Mouse (Mus musculus) midbrain, embryonic 12.5 days (tissue): ENCODE data around the gene Hoxb6. TPM values are rescaled to one million over a fixed set of nuclear protein-coding genes. Genes with fewer than 3 reads are reported as not detected.

Source experiments
- ATAC-seq: fragments of 200-750 bp; cut with Nextera tagmentation; 2 replicates; pipeline ENCODE4 v1.8.0; 2017; ENCODE audit warnings: low read depth, moderate TSS enrichment, moderate library complexity; ENCODE audit not compliant: low FRiP score
- H3K27ac ChIP-seq: fragments of 300-500 bp; sonication (generic); replicated peaks from 2 replicates; pipeline ENCODE4 v1.5.1; 2016; ENCODE audit warnings: mild to moderate bottlenecking
- H3K27me3 ChIP-seq: fragments of 300-500 bp; sonication (generic); 2 replicates; pipeline ENCODE4 v1.6.1; 2016; ENCODE audit warnings: mild to moderate bottlenecking
- H3K36me3 ChIP-seq: fragments of 300-500 bp; sonication (generic); 2 replicates; pipeline ENCODE4 v1.6.1; 2016
- H3K4me1 ChIP-seq: fragments of 300-500 bp; sonication (generic); 2 replicates; pipeline ENCODE4 v1.6.1; 2016
- H3K4me2 ChIP-seq: fragments of 300-500 bp; sonication (generic); replicated peaks from 2 replicates; pipeline ENCODE4 v1.6.1; 2016; ENCODE audit warnings: mild to moderate bottlenecking, moderate library complexity
- H3K4me3 ChIP-seq: fragments of 300-500 bp; sonication (generic); 2 replicates; pipeline ENCODE4 v1.5.1; 2016; ENCODE audit warnings: mild to moderate bottlenecking
- H3K9ac ChIP-seq: fragments of 300-500 bp; sonication (generic); replicated peaks from 2 replicates; pipeline ENCODE4 v1.6.1; 2016; ENCODE audit warnings: mild to moderate bottlenecking, moderate library complexity
- H3K9me3 ChIP-seq: fragments of 300-500 bp; sonication (generic); 2 replicates; pipeline ENCODE4 v1.6.1; 2016; ENCODE audit warnings: mild to moderate bottlenecking
- WGBS: fragments of 180-500 bp; shearing (Covaris S2); methylation state at CpG from one replicate; pipeline ENCODE4 v1.1.7; 2016; 5-methylcytosine and 5-hydroxymethylcytosine counted together
- polyA plus RNA-seq: library from polyadenylated mRNA; unstranded; fragments of >200 nt; fragmentation: Nextera tagmentation; extraction: Ambion mirVana; gene quantifications from 2 replicates; pipeline ENCODE4 v1.2.1, GENCODE M21; 2016

Hoxb6 gene
- polyA plus RNA-seq, 1 experiment from 2014 or later = not detected

GRCm38 (mm10) chr11:96342576-96342930 is 50.3 kb downstream of the Hoxb6 start:
- peaks cover 98% of the 10 kb centered on the region for H3K27me3 ChIP-seq

GRCm38 (mm10) chr11:96343206-96343745 is 51.0 kb downstream of the Hoxb6 start:
- Histone ChIP-seq H3K27me3 (peaks cover 97% of the 10 kb centered on the region), H3K9ac (no peak overlapping the region), H3K4me3 (no peak overlapping the region), H3K36me3 (no peaks in the 10 kb centered on the region), H3K27ac (no peak overlapping the region), H3K9me3 (no peaks in the 10 kb centered on the region), H3K4me2 (no peak overlapping the region), H3K4me1 (peaks cover 7% of the 10 kb centered on the region; the same call in 1 of the 2 replicates)
- 5% methylated on average over 2 of the region's 2 CpGs for WGBS
- no peak for ATAC-seq

More at GRCm38 (mm10) chr11:96342576-96342930, 50.3 kb downstream of the Hoxb6 start:
- H3K27ac ChIP-seq = no peak overlapping the region
- H3K4me3 ChIP-seq = no peak overlapping the region
- H3K9ac ChIP-seq = no peak overlapping the region
- peaks cover 7% of the 10 kb centered on the region; the same call in 1 of the 2 replicates for H3K4me1 ChIP-seq
- WGBS = 1% methylated on average over 4 of the region's 4 CpGs
- no peaks in the 10 kb centered on the region for H3K36me3 ChIP-seq
- H3K4me2 ChIP-seq = no peak overlapping the region
- ATAC-seq = no peak
- no peaks in the 10 kb centered on the region for H3K9me3 ChIP-seq

- no peak overlapping the region for H3K9ac ChIP-seq
- no peak overlapping the region for H3K4me2 ChIP-seq
- WGBS = under 1% methylated on average over 38 of the region's 40 CpGs
- peaks cover 7% of the 10 kb centered on the region; the same call in 1 of the 2 replicates for H3K4me1 ChIP-seq
- no peaks in the 10 kb centered on the region for H3K36me3 ChIP-seq
- no peak overlapping the region for H3K4me3 ChIP-seq
- H3K27ac ChIP-seq = no peak overlapping the region
- ATAC-seq = no peak
- peaks cover 97% of the 10 kb centered on the region for H3K27me3 ChIP-seq
- H3K9me3 ChIP-seq = no peaks in the 10 kb centered on the region
Measured at GRCm38 (mm10) chr11:96344061-96344877, 52.0 kb downstream of the Hoxb6 start.

- H3K27me3 ChIP-seq = peaks cover 97% of the 10 kb centered on the region
- no peak overlapping the region for H3K4me3 ChIP-seq
Measured at GRCm38 (mm10) chr11:96344878-96345159, 52.5 kb downstream of the Hoxb6 start.

GRCm38 (mm10) chr11:96345220-96345892 is 53.1 kb downstream of the Hoxb6 start:
- Histone ChIP-seq H3K27me3 (peaks cover 97% of the 10 kb centered on the region), H3K27ac (no peak overlapping the region), H3K4me2 (0 out of 2 replicates have a peak overlapping the region, but pooled peaks have one; percentile 18), H3K36me3 (no peaks in the 10 kb centered on the region), H3K9me3 (no peaks in the 10 kb centered on the region), H3K4me3 (no peak overlapping the region; the same call in 1 of the 2 replicates), H3K4me1 (peaks cover 7% of the 10 kb centered on the region; the same call in 1 of the 2 replicates), H3K9ac (no peak overlapping the region)
- 1% methylated on average over 37 of the region's 56 CpGs for WGBS
- no peak for ATAC-seq

More at GRCm38 (mm10) chr11:96344878-96345159, 52.5 kb downstream of the Hoxb6 start:
- no peaks in the 10 kb centered on the region for H3K9me3 ChIP-seq
- no peak overlapping the region for H3K4me2 ChIP-seq
- WGBS = 10% methylated on average over 6 of the region's 6 CpGs
- no peak overlapping the region for H3K9ac ChIP-seq
- no peaks in the 10 kb centered on the region for H3K36me3 ChIP-seq
- no peak overlapping the region for H3K27ac ChIP-seq
- no peak for ATAC-seq
- peaks cover 7% of the 10 kb centered on the region; the same call in 1 of the 2 replicates for H3K4me1 ChIP-seq

DNA sequence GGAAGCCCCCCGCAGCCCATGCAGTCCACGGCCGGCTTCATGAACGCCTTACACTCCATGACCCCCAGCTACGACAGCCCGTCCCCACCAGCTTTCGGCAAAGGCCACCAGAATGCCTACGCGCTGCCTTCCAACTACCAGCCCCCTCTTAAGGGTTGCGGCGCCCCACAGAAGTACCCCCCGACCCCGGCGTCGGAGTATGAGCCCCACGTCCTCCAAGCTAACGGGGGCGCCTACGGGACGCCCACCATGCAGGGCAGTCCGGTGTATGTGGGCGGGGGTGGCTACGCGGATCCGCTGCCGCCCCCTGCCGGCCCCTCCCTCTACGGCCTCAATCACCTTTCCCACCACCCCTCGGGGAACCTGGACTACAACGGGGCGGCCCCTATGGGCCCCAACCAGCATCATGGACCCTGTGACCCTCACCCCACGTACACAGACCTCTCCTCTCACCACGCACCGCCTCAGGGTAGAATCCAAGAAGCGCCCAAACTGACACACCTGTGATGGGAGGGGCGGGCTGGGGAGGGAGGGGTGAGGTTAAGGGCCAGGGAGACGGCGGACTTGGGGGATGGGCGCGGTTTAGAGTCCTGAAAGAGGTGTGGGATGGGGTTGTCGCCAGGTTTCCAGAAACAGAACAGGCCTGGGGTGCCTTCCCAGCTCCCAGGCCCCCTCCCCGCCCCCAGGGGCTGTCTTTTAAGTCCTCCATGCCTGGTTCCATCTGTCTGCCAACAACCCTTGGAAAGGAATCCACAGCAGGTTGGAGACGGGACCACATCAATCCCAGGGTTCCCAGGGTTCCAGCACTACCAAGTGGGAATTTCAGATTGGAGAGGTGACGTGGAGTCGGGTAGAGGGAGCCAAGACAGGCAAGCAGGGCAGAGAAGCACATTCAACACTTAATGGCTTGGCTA is 53.9 kb downstream of the Hoxb6 start:
- peaks cover 7% of the 10 kb centered on the region; the same call in 1 of the 2 replicates for H3K4me1 ChIP-seq
- no peak overlapping the region for H3K4me2 ChIP-seq
- no peaks in the 10 kb centered on the region for H3K36me3 ChIP-seq
- H3K9me3 ChIP-seq = no peaks in the 10 kb centered on the region
- no peak overlapping the region for H3K27ac ChIP-seq
- H3K27me3 ChIP-seq = peaks cover 97% of the 10 kb centered on the region
- no peak for ATAC-seq
- H3K4me3 ChIP-seq = no peak overlapping the region; the same call in 1 of the 2 replicates
- H3K9ac ChIP-seq = no peak overlapping the region
- 3% methylated on average over 45 of the region's 45 CpGs for WGBS

- no peak overlapping the region for H3K4me3 ChIP-seq
- H3K9ac ChIP-seq = no peak overlapping the region
- peaks cover 97% of the 10 kb centered on the region for H3K27me3 ChIP-seq
- WGBS = 5% methylated on average over 5 of the region's 5 CpGs
- no peak overlapping the region for H3K4me2 ChIP-seq
- no peaks in the 10 kb centered on the region for H3K36me3 ChIP-seq
- peaks cover 9% of the 10 kb centered on the region; the same call in 1 of the 2 replicates for H3K4me1 ChIP-seq
- no peak overlapping the region for H3K27ac ChIP-seq
- no peaks in the 10 kb centered on the region for H3K9me3 ChIP-seq
- no peak for ATAC-seq
Measured at GRCm38 (mm10) chr11:96346916-96347520, 54.7 kb downstream of the Hoxb6 start.

DNA sequence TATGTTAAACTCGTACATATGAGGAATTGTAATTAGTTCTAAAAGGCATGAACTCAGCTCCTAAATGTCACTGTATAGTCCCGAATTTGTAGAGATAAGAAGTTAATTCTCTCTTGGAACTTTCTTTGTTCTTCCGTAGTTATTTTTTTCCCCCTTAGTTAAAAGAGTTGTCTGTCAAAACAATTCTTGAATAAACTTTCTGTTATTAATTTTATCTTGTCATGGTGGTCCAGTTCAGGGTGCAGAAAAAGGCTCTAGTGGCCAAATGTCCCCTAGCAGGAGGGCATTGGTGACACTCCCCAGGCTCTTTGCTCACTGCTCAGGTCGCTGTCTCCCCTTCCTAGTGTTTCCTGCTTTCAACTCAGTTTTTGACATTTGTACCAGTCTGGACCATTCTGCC is 55.4 kb downstream of the Hoxb6 start:
- peaks cover 9% of the 10 kb centered on the region; the same call in 1 of the 2 replicates for H3K4me1 ChIP-seq
- H3K9ac ChIP-seq = no peak overlapping the region
- H3K27ac ChIP-seq = no peak overlapping the region
- no peak for ATAC-seq
- peaks cover 97% of the 10 kb centered on the region for H3K27me3 ChIP-seq
- no peak overlapping the region for H3K4me3 ChIP-seq
- 6% methylated on average over 4 of the region's 4 CpGs for WGBS
- no peak overlapping the region for H3K4me2 ChIP-seq
- no peaks in the 10 kb centered on the region for H3K36me3 ChIP-seq
- no peaks in the 10 kb centered on the region for H3K9me3 ChIP-seq

DNA sequence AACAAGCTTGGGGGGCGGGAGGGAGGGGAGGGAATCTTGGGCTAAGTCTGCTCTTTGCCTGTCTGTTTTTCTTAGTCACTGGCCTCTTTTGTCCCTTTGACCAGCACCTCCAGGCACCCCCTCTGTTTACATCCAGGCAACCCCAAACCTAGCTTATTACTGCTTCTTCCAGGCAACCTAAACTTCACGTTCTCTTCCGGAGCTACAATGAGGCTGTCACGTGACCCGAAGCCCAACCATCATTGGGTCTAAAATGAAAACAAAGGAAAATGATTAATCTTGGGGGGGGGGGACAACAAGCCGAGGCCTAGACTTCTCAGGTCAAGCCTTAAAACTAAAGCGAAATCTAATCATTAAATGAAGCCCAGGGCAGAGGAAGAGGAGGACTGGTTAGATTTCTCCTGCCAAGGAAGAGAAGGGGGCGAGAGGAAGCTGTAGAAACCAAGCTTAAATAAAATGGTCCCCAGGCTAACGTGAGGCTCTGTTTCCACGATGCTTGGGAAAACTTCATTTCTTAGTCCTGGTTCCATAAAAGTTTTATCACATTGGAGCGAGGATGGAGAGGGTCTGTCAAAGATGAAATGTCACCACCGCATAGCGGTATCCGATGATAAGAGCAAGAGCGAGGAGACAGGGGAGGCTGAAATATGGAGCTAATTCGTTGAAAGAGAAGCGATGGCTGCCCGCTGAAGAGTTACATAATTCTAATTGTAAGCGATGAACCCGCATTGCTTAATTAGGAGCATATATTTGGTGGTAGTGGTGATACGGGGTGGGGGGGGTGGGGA is 56.1 kb downstream of the Hoxb6 start:
- Histone ChIP-seq H3K9me3 (no peaks in the 10 kb centered on the region), H3K36me3 (no peaks in the 10 kb centered on the region), H3K4me3 (no peak overlapping the region), H3K27me3 (peaks cover 97% of the 10 kb centered on the region), H3K4me2 (no peak overlapping the region), H3K27ac (no peak overlapping the region), H3K9ac (no peak overlapping the region), H3K4me1 (peaks cover 14% of the 10 kb centered on the region; the same call in 1 of the 2 replicates)
- ATAC-seq = no peak
- 4% methylated on average over 21 of the region's 21 CpGs for WGBS

- no peak overlapping the region for H3K4me3 ChIP-seq
- H3K9me3 ChIP-seq = no peaks in the 10 kb centered on the region
- peaks cover 95% of the 10 kb centered on the region for H3K27me3 ChIP-seq
- ATAC-seq = no peak
- no peaks in the 10 kb centered on the region for H3K36me3 ChIP-seq
- no peak overlapping the region for H3K9ac ChIP-seq
- no peak overlapping the region for H3K27ac ChIP-seq
- WGBS = 11% methylated on average over 3 of the region's 3 CpGs
- peaks cover 14% of the 10 kb centered on the region; the same call in 1 of the 2 replicates for H3K4me1 ChIP-seq
- no peak overlapping the region for H3K4me2 ChIP-seq
Measured at GRCm38 (mm10) chr11:96348988-96349387, 56.7 kb downstream of the Hoxb6 start.
